26 mouse cellular contexts compared by ENCODE assay signal in genomic region chr9:108085261-108085660, GRCm38 (mm10). TPM values are rescaled to one million over a fixed set of nuclear protein-coding genes. Genes with fewer than 3 reads are reported as not detected.
DNase-seq lines count a peak whose midpoint lies in the region; ATAC-seq and TF ChIP-seq lines count a peak whose summit lies in the region.
"Had no signal": no experiment of that assay in that cellular context is flagged by ENCODE, and none has a peak within 500 bp of the region (broad histone marks: within the 10 kb centered on the region; RNA-seq: fewer than 3 reads in every experiment).

No protein-coding gene starts in this region.

- no peak overlapping the region for H3K4me2 ChIP-seq in intestine, embryonic 16.5 days (ENCODE audit: low read depth, low read length)
- no peak overlapping the region for H3K4me2 ChIP-seq in intestine, embryonic 15.5 days (replicated peaks)
- H3K4me2 ChIP-seq in kidney, embryonic 16.5 days (replicated peaks; ENCODE audit: low read depth, low read length), result no peak overlapping the region
- peak overlapping the region; percentile 83 for H3K4me2 ChIP-seq in liver, embryonic 12.5 days
- no peak overlapping the region for H3K4me2 ChIP-seq in forebrain, embryonic 16.5 days (ENCODE audit: low read length)
- H3K4me2 ChIP-seq: hindbrain, embryonic 15.5 days; limb, embryonic 15.5 days; neural tube, embryonic 13.5 days had no signal

- H3K4me3 ChIP-seq in intestine, embryonic 16.5 days (ENCODE audit: low read length), result no peak overlapping the region
- no peak overlapping the region for H3K4me3 ChIP-seq in intestine, embryonic 15.5 days (replicated peaks)
- no peak overlapping the region for H3K4me3 ChIP-seq in kidney, embryonic 16.5 days (ENCODE audit: low read length)
- H3K4me3 ChIP-seq in liver, embryonic 12.5 days, result no peak overlapping the region
- no peak overlapping the region for H3K4me3 ChIP-seq in small intestine, adult 2 months (ENCODE audit: low read depth, low read length)
- H3K4me3 ChIP-seq in forebrain, embryonic 16.5 days (replicated peaks; ENCODE audit: low read length), result no peak overlapping the region
- H3K4me3 ChIP-seq: embryonic facial prominence, embryonic 10.5 days; heart, adult 2 months; hindbrain, embryonic 15.5 days; limb, embryonic 15.5 days; midbrain, embryonic 10.5 days; myocyte; neural tube, embryonic 13.5 days had no signal

- DNase-seq in kidney, postnatal 25 days, result peak; percentile 52 to 81
- DNase-seq in cerebellum, postnatal 36 days, result no peak
- DNase-seq: adrenal gland, postnatal 36 days; cerebellum, adult 11 months; cerebellum, adult 9-11 months; gastrocnemius, postnatal 36 days; heart, adult 2 months; left cerebral cortex, postnatal 4 days; lung, postnatal 10 days; thymus, postnatal 36 days had no signal

- H3K27ac ChIP-seq in intestine, embryonic 16.5 days (ENCODE audit: low read length), result peak overlapping the region; percentile 26; the same call in 1 of the 2 replicates
- no peak overlapping the region for H3K27ac ChIP-seq in intestine, embryonic 15.5 days
- no peak overlapping the region for H3K27ac ChIP-seq in kidney, embryonic 16.5 days (ENCODE audit: low read length)
- H3K27ac ChIP-seq in liver, embryonic 12.5 days, result peak overlapping the region; percentile 100
- H3K27ac ChIP-seq in small intestine, adult 2 months (ENCODE audit: insufficient read depth, low read depth, low read length), result peak overlapping the region; percentile 81
- no peak overlapping the region for H3K27ac ChIP-seq in forebrain, embryonic 16.5 days (ENCODE audit: low read length)
- H3K27ac ChIP-seq: embryonic facial prominence, embryonic 10.5 days; heart, adult 2 months; hindbrain, embryonic 15.5 days; limb, embryonic 15.5 days; midbrain, embryonic 10.5 days; neural tube, embryonic 13.5 days had no signal

- no peak for TF ChIP-seq CTCF in small intestine, adult 2 months (IDR thresholded peaks at IDR 0.05; ENCODE audit: extremely low read depth, insufficient read length, insufficient replicate concordance, low read depth, low read length)

- H3K9ac ChIP-seq in intestine, embryonic 16.5 days (ENCODE audit: low read depth, low read length), result no peak overlapping the region
- no peak overlapping the region for H3K9ac ChIP-seq in intestine, embryonic 15.5 days
- no peak overlapping the region for H3K9ac ChIP-seq in kidney, embryonic 16.5 days (replicated peaks; ENCODE audit: low read length)
- peak overlapping the region; percentile 73 for H3K9ac ChIP-seq in liver, embryonic 12.5 days
- H3K9ac ChIP-seq in forebrain, embryonic 16.5 days (replicated peaks; ENCODE audit: low read depth, low read length), result no peak overlapping the region
- H3K9ac ChIP-seq: hindbrain, embryonic 15.5 days; limb, embryonic 15.5 days; neural tube, embryonic 13.5 days had no signal

- peak; percentile 27 for ATAC-seq in intestine, embryonic 16.5 days
- ATAC-seq in intestine, embryonic 15.5 days, result no peak
- no peak for ATAC-seq in kidney, embryonic 16.5 days (ENCODE audit: low FRiP score, low TSS enrichment)
- ATAC-seq in liver, embryonic 12.5 days, result no peak
- no peak for ATAC-seq in forebrain, embryonic 16.5 days
- ATAC-seq: midbrain, embryonic 16.5 days; Patski had no signal

- H3K9me3 ChIP-seq in intestine, embryonic 16.5 days (ENCODE audit: control insufficient read depth, low read length), result no peaks in the 10 kb centered on the region
- no peaks in the 10 kb centered on the region for H3K9me3 ChIP-seq in intestine, embryonic 15.5 days
- no peaks in the 10 kb centered on the region for H3K9me3 ChIP-seq in kidney, embryonic 16.5 days (ENCODE audit: low read length)
- no peaks in the 10 kb centered on the region for H3K9me3 ChIP-seq in liver, embryonic 12.5 days (replicated peaks)
- H3K9me3 ChIP-seq in forebrain, embryonic 16.5 days (ENCODE audit: control insufficient read depth, low read length), result no peaks in the 10 kb centered on the region
- H3K9me3 ChIP-seq: embryonic facial prominence, embryonic 10.5 days; G1E; hindbrain, embryonic 15.5 days; limb, embryonic 15.5 days; midbrain, embryonic 10.5 days; neural tube, embryonic 13.5 days had no signal

- peaks cover 9% of the 10 kb centered on the region; the same call in 1 of the 2 replicates for H3K4me1 ChIP-seq in intestine, embryonic 16.5 days (ENCODE audit: control insufficient read depth, insufficient read depth, low read length)
- peaks cover 7% of the 10 kb centered on the region; the same call in 1 of the 2 replicates for H3K4me1 ChIP-seq in intestine, embryonic 15.5 days (replicated peaks)
- peaks cover 4% of the 10 kb centered on the region; the same call in 1 of the 2 replicates for H3K4me1 ChIP-seq in kidney, embryonic 16.5 days (ENCODE audit: insufficient read depth, low read length)
- peaks cover 87% of the 10 kb centered on the region for H3K4me1 ChIP-seq in liver, embryonic 12.5 days
- peaks cover 25% of the 10 kb centered on the region for H3K4me1 ChIP-seq in small intestine, adult 2 months (ENCODE audit: control insufficient read depth, insufficient read depth, insufficient read length, low read length)
- H3K4me1 ChIP-seq in forebrain, embryonic 16.5 days (replicated peaks; ENCODE audit: control insufficient read depth, insufficient read depth, low read length), result peaks cover 2% of the 10 kb centered on the region; the same call in 1 of the 2 replicates

- TF ChIP-seq POLR2A in small intestine, adult 2 months (IDR thresholded peaks at IDR 0.05; ENCODE audit: low read depth, low read length), result no peak

- H3K36me3 ChIP-seq in intestine, embryonic 16.5 days (ENCODE audit: control insufficient read depth, insufficient read depth, low read length), result peaks cover 27% of the 10 kb centered on the region; the same call in 1 of the 2 replicates
- H3K36me3 ChIP-seq in intestine, embryonic 15.5 days, result peaks cover 33% of the 10 kb centered on the region
- peaks cover 47% of the 10 kb centered on the region for H3K36me3 ChIP-seq in kidney, embryonic 16.5 days (ENCODE audit: insufficient read depth, low read length)
- H3K36me3 ChIP-seq in liver, embryonic 12.5 days, result peaks cover 82% of the 10 kb centered on the region
- H3K36me3 ChIP-seq in small intestine, adult 2 months (ENCODE audit: control insufficient read depth, insufficient read depth, low read length), result peaks cover 58% of the 10 kb centered on the region
- peaks cover 18% of the 10 kb centered on the region for H3K36me3 ChIP-seq in forebrain, embryonic 16.5 days (ENCODE audit: control insufficient read depth, insufficient read depth)

- WGBS in intestine, embryonic 16.5 days, result 85% methylated on average over 4 of the region's 4 CpGs
- 87% methylated on average over 4 of the region's 4 CpGs for WGBS in intestine, embryonic 15.5 days
- 91% methylated on average over 4 of the region's 4 CpGs for WGBS in kidney, embryonic 16.5 days
- 86% methylated on average over 4 of the region's 4 CpGs for WGBS in liver, embryonic 12.5 days (ENCODE audit: insufficient replicate concordance)
- 73% methylated on average over 4 of the region's 4 CpGs for WGBS in small intestine, adult 2 months
- 92% methylated on average over 4 of the region's 4 CpGs for WGBS in forebrain, embryonic 16.5 days

- peaks cover 17% of the 10 kb centered on the region; the same call in 1 of the 2 replicates for H3K27me3 ChIP-seq in intestine, embryonic 16.5 days (replicated peaks; ENCODE audit: control insufficient read depth, insufficient read depth, low read length)
- peaks cover 26% of the 10 kb centered on the region for H3K27me3 ChIP-seq in intestine, embryonic 15.5 days (replicated peaks)
- peaks cover 26% of the 10 kb centered on the region for H3K27me3 ChIP-seq in kidney, embryonic 16.5 days (ENCODE audit: insufficient read depth, low read length)
- peaks cover 20% of the 10 kb centered on the region for H3K27me3 ChIP-seq in liver, embryonic 12.5 days (replicated peaks)
- H3K27me3 ChIP-seq in small intestine, adult 2 months (ENCODE audit: control insufficient read depth, insufficient read depth, low read length), result no peaks in the 10 kb centered on the region
- H3K27me3 ChIP-seq in forebrain, embryonic 16.5 days (replicated peaks; ENCODE audit: control insufficient read depth, insufficient read depth, low read length), result peaks cover 22% of the 10 kb centered on the region
- H3K27me3 ChIP-seq: Patski had no signal

RNA-seq across cellular contexts. Expression of gene Rnf123, which starts 2.1 kb away (rescaled TPM):
- polyA plus RNA-seq in intestine, embryonic 16.5 days (2015; fragmentation: Nextera tagmentation; extraction: Ambion mirVana), result 20.3 and 22.3 TPM in 2 replicates
- 18.6 and 23.7 TPM in 2 replicates for polyA plus RNA-seq in intestine, embryonic 15.5 days (2015; fragmentation: Nextera tagmentation; extraction: Ambion mirVana)
- polyA plus RNA-seq in kidney, embryonic 16.5 days (2015; fragmentation: Nextera tagmentation; extraction: Ambion mirVana), result 37.2 and 44.3 TPM in 2 replicates
- 96.6 and 101 TPM in 2 replicates for polyA plus RNA-seq in liver, embryonic 12.5 days (2016; fragmentation: Nextera tagmentation; extraction: Ambion mirVana)
- 48.3 and 86.7 TPM in 2 replicates for polyA plus RNA-seq in small intestine, adult 2 months (2012; rRNA removed)
- 44.5 and 53.1 TPM in 2 replicates for polyA plus RNA-seq in forebrain, embryonic 16.5 days (2015; fragmentation: Nextera tagmentation; extraction: Ambion mirVana)

RNA-seq across cellular contexts. Expression of gene Mst1, which starts 5.0 kb away (rescaled TPM):
- polyA plus RNA-seq in intestine, embryonic 16.5 days (2015; fragmentation: Nextera tagmentation; extraction: Ambion mirVana), result 1.8 and 2.0 TPM in 2 replicates
- polyA plus RNA-seq in intestine, embryonic 15.5 days (2015; fragmentation: Nextera tagmentation; extraction: Ambion mirVana), result 0.98 and 2.2 TPM in 2 replicates
- 0.10 and 0.21 TPM in 2 replicates for polyA plus RNA-seq in kidney, embryonic 16.5 days (2015; fragmentation: Nextera tagmentation; extraction: Ambion mirVana)
- polyA plus RNA-seq in liver, embryonic 12.5 days (2016; fragmentation: Nextera tagmentation; extraction: Ambion mirVana), result 14.5 and 15.7 TPM in 2 replicates
- polyA plus RNA-seq in small intestine, adult 2 months (2012; rRNA removed), result 0.18 and 0.35 TPM in 2 replicates
- not detected in 2 replicates for polyA plus RNA-seq in forebrain, embryonic 16.5 days (2015; fragmentation: Nextera tagmentation; extraction: Ambion mirVana)
- polyA plus RNA-seq: heart, postnatal 0 days; midbrain, embryonic 16.5 days had no signal

RNA-seq across cellular contexts. Expression of gene Apeh, which starts 9.1 kb away (rescaled TPM):
- 105 and 109 TPM in 2 replicates for polyA plus RNA-seq in intestine, embryonic 16.5 days (2015; fragmentation: Nextera tagmentation; extraction: Ambion mirVana)
- polyA plus RNA-seq in intestine, embryonic 15.5 days (2015; fragmentation: Nextera tagmentation; extraction: Ambion mirVana), result 76.5 and 96.8 TPM in 2 replicates
- 87.8 and 93.0 TPM in 2 replicates for polyA plus RNA-seq in kidney, embryonic 16.5 days (2015; fragmentation: Nextera tagmentation; extraction: Ambion mirVana)
- polyA plus RNA-seq in liver, embryonic 12.5 days (2016; fragmentation: Nextera tagmentation; extraction: Ambion mirVana), result 199 and 215 TPM in 2 replicates
- polyA plus RNA-seq in small intestine, adult 2 months (2012; rRNA removed), result 127 and 189 TPM in 2 replicates
- polyA plus RNA-seq in forebrain, embryonic 16.5 days (2015; fragmentation: Nextera tagmentation; extraction: Ambion mirVana), result 41.3 and 46.2 TPM in 2 replicates

RNA-seq across cellular contexts. Expression of gene Amigo3, which starts 32.3 kb away (rescaled TPM):
- polyA plus RNA-seq in intestine, embryonic 16.5 days (2015; fragmentation: Nextera tagmentation; extraction: Ambion mirVana), result 3.2 and 4.2 TPM in 2 replicates
- 3.1 and 3.2 TPM in 2 replicates for polyA plus RNA-seq in intestine, embryonic 15.5 days (2015; fragmentation: Nextera tagmentation; extraction: Ambion mirVana)
- polyA plus RNA-seq in kidney, embryonic 16.5 days (2015; fragmentation: Nextera tagmentation; extraction: Ambion mirVana), result 2.9 and 3.3 TPM in 2 replicates
- polyA plus RNA-seq in liver, embryonic 12.5 days (2016; fragmentation: Nextera tagmentation; extraction: Ambion mirVana), result 2.2 and 2.5 TPM in 2 replicates
- polyA plus RNA-seq in small intestine, adult 2 months (2012; rRNA removed), result 6.1 and 12.0 TPM in 2 replicates
- polyA plus RNA-seq in forebrain, embryonic 16.5 days (2015; fragmentation: Nextera tagmentation; extraction: Ambion mirVana), result 2.5 and 3.4 TPM in 2 replicates

RNA-seq across cellular contexts. Expression of gene Gmppb, which starts 36.2 kb away (rescaled TPM):
- 105 and 115 TPM in 2 replicates for polyA plus RNA-seq in intestine, embryonic 16.5 days (2015; fragmentation: Nextera tagmentation; extraction: Ambion mirVana)
- 61.8 and 79.2 TPM in 2 replicates for polyA plus RNA-seq in intestine, embryonic 15.5 days (2015; fragmentation: Nextera tagmentation; extraction: Ambion mirVana)
- polyA plus RNA-seq in kidney, embryonic 16.5 days (2015; fragmentation: Nextera tagmentation; extraction: Ambion mirVana), result 30.9 and 32.4 TPM in 2 replicates
- 22.1 and 22.6 TPM in 2 replicates for polyA plus RNA-seq in liver, embryonic 12.5 days (2016; fragmentation: Nextera tagmentation; extraction: Ambion mirVana)
- 34.5 and 56.7 TPM in 2 replicates for polyA plus RNA-seq in small intestine, adult 2 months (2012; rRNA removed)
- polyA plus RNA-seq in forebrain, embryonic 16.5 days (2015; fragmentation: Nextera tagmentation; extraction: Ambion mirVana), result 19.6 and 21.2 TPM in 2 replicates

Comparison
In these comparisons a context has a peak if more than half of its experiments do, and no peak if none do; other contexts are left out.
1. H3K27ac ChIP-seq: peak in intestine, embryonic 16.5 days (single experiment), liver, embryonic 12.5 days (single experiment) and small intestine, adult 2 months (single experiment); none in intestine, embryonic 15.5 days (single experiment), kidney, embryonic 16.5 days (single experiment) and forebrain, embryonic 16.5 days (single experiment).
2. DNase-seq: peak in kidney, postnatal 25 days (2 of 2); none in cerebellum, postnatal 36 days (0 of 2).